Mouse (Mus musculus): ENCODE measurements around the gene Acss3.

The Acss3 gene

GRCm38 (mm10) chr10:107123529-107124335, at the start of gene Acss3:
Acss3 (minus strand) TSS chr10:107123668.
- no peak for DNase-seq (ENCODE audit: extremely low read depth, insufficient read length, low spot score)

- no peak for DNase-seq (ENCODE audit: extremely low read depth, insufficient read length, low spot score)
These were observed 48.7 kb upstream of the Acss3 start for GRCm38 (mm10) chr10:107172003-107172689.

- no peak for DNase-seq (ENCODE audit: extremely low read depth, insufficient read length, low spot score)
These were observed 43.0 kb upstream of the Acss3 start for GRCm38 (mm10) chr10:107166486-107166885.

- DNase-seq (ENCODE audit: extremely low read depth, insufficient read length, low spot score): no peak
These were observed 25.3 kb upstream of the Acss3 start for GRCm38 (mm10) chr10:107148759-107149158.

GRCm38 (mm10) chr10:107144016-107144415, 20.5 kb upstream of the Acss3 start:
- DNase-seq (ENCODE audit: extremely low read depth, insufficient read length, low spot score): no peak

GRCm38 (mm10) chr10:107142910-107143309, 19.4 kb upstream of the Acss3 start:
- DNase-seq (ENCODE audit: extremely low read depth, insufficient read length, low spot score): no peak

GRCm38 (mm10) chr10:107122744-107123528, 532 bp downstream of the Acss3 start:
- DNase-seq (ENCODE audit: extremely low read depth, insufficient read length, low spot score): no peak

- no peak for DNase-seq (ENCODE audit: extremely low read depth, insufficient read length, low spot score)
These were observed 2.2 kb downstream of the Acss3 start for GRCm38 (mm10) chr10:107121301-107121700.

GRCm38 (mm10) chr10:107119135-107119534, 4.3 kb downstream of the Acss3 start:
- DNase-seq (ENCODE audit: extremely low read depth, insufficient read length, low spot score): no peak

- DNase-seq (ENCODE audit: extremely low read depth, insufficient read length, low spot score): no peak
These were observed 6.7 kb downstream of the Acss3 start for GRCm38 (mm10) chr10:107116709-107117267.

- DNase-seq (ENCODE audit: extremely low read depth, insufficient read length, low spot score): no peak
These were observed 7.4 kb downstream of the Acss3 start for GRCm38 (mm10) chr10:107115930-107116642.

- no peak for DNase-seq (ENCODE audit: extremely low read depth, insufficient read length, low spot score)
These were observed 8.3 kb downstream of the Acss3 start for GRCm38 (mm10) chr10:107115121-107115520.

GRCm38 (mm10) chr10:107094452-107094851, 29.0 kb downstream of the Acss3 start:
- no peak for DNase-seq (ENCODE audit: extremely low read depth, insufficient read length, low spot score)

- DNase-seq (ENCODE audit: extremely low read depth, insufficient read length, low spot score): no peak
These were observed 69.4 kb downstream of the Acss3 start for GRCm38 (mm10) chr10:107053846-107054624.

- DNase-seq (ENCODE audit: extremely low read depth, insufficient read length, low spot score): no peak
These were observed 73.0 kb downstream of the Acss3 start for GRCm38 (mm10) chr10:107050489-107050888.

GRCm38 (mm10) chr10:107042656-107043055, 80.8 kb downstream of the Acss3 start:
- no peak for DNase-seq (ENCODE audit: extremely low read depth, insufficient read length, low spot score)

GRCm38 (mm10) chr10:107040837-107041236, 82.6 kb downstream of the Acss3 start:
- no peak for DNase-seq (ENCODE audit: extremely low read depth, insufficient read length, low spot score)

GRCm38 (mm10) chr10:107040378-107040777, 83.1 kb downstream of the Acss3 start:
- DNase-seq (ENCODE audit: extremely low read depth, insufficient read length, low spot score): no peak

- no peak for DNase-seq (ENCODE audit: extremely low read depth, insufficient read length, low spot score)
These were observed 84.3 kb downstream of the Acss3 start for GRCm38 (mm10) chr10:107039211-107039610.

Measured in 3134 (cell line).